Mouse (Mus musculus): ENCODE results near the gene Eif2b3. TPM values are rescaled to one million over a fixed set of nuclear protein-coding genes. Genes with fewer than 3 reads are reported as not detected.

The Eif2b3 gene
- polyA plus RNA-seq, 1 experiment, result 8.5 TPM

GRCm38 (mm10) chr4:116995131-116995797 lies 23.9 kb upstream of the Eif2b3 start, which contains the start of gene Hectd3:
TSS of gene Hectd3 (plus strand) at chr4:116995317.
- H3K4me1 ChIP-seq (ENCODE audit: control insufficient read depth, insufficient read depth, low read length), result peaks cover 9% of the 10 kb centered on the region
- H3K27ac ChIP-seq (ENCODE audit: insufficient read depth, low read depth, low read length), result peak within 1 kb of the TSS; percentile 28
- H3K4me3 ChIP-seq (ENCODE audit: insufficient read depth, low read length), result peak within 1 kb of the TSS; percentile 95
- TF ChIP-seq CTCF (IDR thresholded peaks at IDR 0.05; ENCODE audit: low read depth, low read length) (no peak), POLR2A (IDR thresholded peaks at IDR 0.05; ENCODE audit: borderline replicate concordance, low read depth, low read length) (no peak)

GRCm38 (mm10) chr4:116995798-116996135 lies 23.4 kb upstream of the Eif2b3 start:
- H3K4me1 ChIP-seq (ENCODE audit: control insufficient read depth, insufficient read depth, low read length), result peaks cover 9% of the 10 kb centered on the region
- peak overlapping the region; percentile 95 for H3K4me3 ChIP-seq (ENCODE audit: insufficient read depth, low read length)
- no peak overlapping the region for H3K27ac ChIP-seq (ENCODE audit: insufficient read depth, low read depth, low read length)
- TF ChIP-seq CTCF (IDR thresholded peaks at IDR 0.05; ENCODE audit: low read depth, low read length) (no peak), POLR2A (IDR thresholded peaks at IDR 0.05; ENCODE audit: borderline replicate concordance, low read depth, low read length) (no peak)

GRCm38 (mm10) chr4:116999513-117000154 lies 19.6 kb upstream of the Eif2b3 start:
- H3K4me3 ChIP-seq (ENCODE audit: insufficient read depth, low read length), result no peak overlapping the region
- TF ChIP-seq CTCF (IDR thresholded peaks at IDR 0.05; ENCODE audit: low read depth, low read length) (no peak), POLR2A (IDR thresholded peaks at IDR 0.05; ENCODE audit: borderline replicate concordance, low read depth, low read length) (no peak)
- peaks cover 9% of the 10 kb centered on the region for H3K4me1 ChIP-seq (ENCODE audit: control insufficient read depth, insufficient read depth, low read length)
- H3K27ac ChIP-seq (ENCODE audit: insufficient read depth, low read depth, low read length), result no peak overlapping the region

GRCm38 (mm10) chr4:117001957-117002356 lies 17.2 kb upstream of the Eif2b3 start:
- TF ChIP-seq CTCF (IDR thresholded peaks at IDR 0.05; ENCODE audit: low read depth, low read length), result no peak
- no peak for TF ChIP-seq POLR2A (IDR thresholded peaks at IDR 0.05; ENCODE audit: borderline replicate concordance, low read depth, low read length)
- no peak overlapping the region for H3K27ac ChIP-seq (ENCODE audit: insufficient read depth, low read depth, low read length)
- H3K4me3 ChIP-seq (ENCODE audit: insufficient read depth, low read length), result no peak overlapping the region
- no peaks in the 10 kb centered on the region for H3K4me1 ChIP-seq (ENCODE audit: control insufficient read depth, insufficient read depth, low read length)

GRCm38 (mm10) chr4:117002543-117003521 lies 16.4 kb upstream of the Eif2b3 start:
- Histone ChIP-seq H3K27ac (ENCODE audit: insufficient read depth, low read depth, low read length) (no peak overlapping the region), H3K4me1 (ENCODE audit: control insufficient read depth, insufficient read depth, low read length) (no peaks in the 10 kb centered on the region), H3K4me3 (ENCODE audit: insufficient read depth, low read length) (no peak overlapping the region)
- no peak for TF ChIP-seq POLR2A (IDR thresholded peaks at IDR 0.05; ENCODE audit: borderline replicate concordance, low read depth, low read length)
- peak; percentile 30; the same call in 1 of the 2 replicates for TF ChIP-seq CTCF (IDR thresholded peaks at IDR 0.05; ENCODE audit: low read depth, low read length)

- no peak overlapping the region for H3K27ac ChIP-seq (ENCODE audit: insufficient read depth, low read depth, low read length)
- no peaks in the 10 kb centered on the region for H3K4me1 ChIP-seq (ENCODE audit: control insufficient read depth, insufficient read depth, low read length)
- no peak overlapping the region for H3K4me3 ChIP-seq (ENCODE audit: insufficient read depth, low read length)
- no peak for TF ChIP-seq CTCF (IDR thresholded peaks at IDR 0.05; ENCODE audit: low read depth, low read length)
- TF ChIP-seq POLR2A (IDR thresholded peaks at IDR 0.05; ENCODE audit: borderline replicate concordance, low read depth, low read length), result no peak
These were observed 14.6 kb upstream of the Eif2b3 start for GRCm38 (mm10) chr4:117004649-117005048.

- H3K4me1 ChIP-seq (ENCODE audit: control insufficient read depth, insufficient read depth, low read length), result no peaks in the 10 kb centered on the region
- no peak overlapping the region for H3K4me3 ChIP-seq (ENCODE audit: insufficient read depth, low read length)
- no peak overlapping the region for H3K27ac ChIP-seq (ENCODE audit: insufficient read depth, low read depth, low read length)
- TF ChIP-seq CTCF (IDR thresholded peaks at IDR 0.05; ENCODE audit: low read depth, low read length) (no peak), POLR2A (IDR thresholded peaks at IDR 0.05; ENCODE audit: borderline replicate concordance, low read depth, low read length) (no peak)
These were observed 13.4 kb upstream of the Eif2b3 start for GRCm38 (mm10) chr4:117005611-117006400.

GRCm38 (mm10) chr4:117007058-117007457 lies 12.1 kb upstream of the Eif2b3 start:
- Histone ChIP-seq H3K4me3 (ENCODE audit: insufficient read depth, low read length) (no peak overlapping the region), H3K4me1 (ENCODE audit: control insufficient read depth, insufficient read depth, low read length) (no peaks in the 10 kb centered on the region), H3K27ac (ENCODE audit: insufficient read depth, low read depth, low read length) (no peak overlapping the region)
- TF ChIP-seq CTCF (IDR thresholded peaks at IDR 0.05; ENCODE audit: low read depth, low read length) (no peak), POLR2A (IDR thresholded peaks at IDR 0.05; ENCODE audit: borderline replicate concordance, low read depth, low read length) (no peak)

GRCm38 (mm10) chr4:117010231-117010630 lies 9.0 kb upstream of the Eif2b3 start:
- no peak for TF ChIP-seq CTCF (IDR thresholded peaks at IDR 0.05; ENCODE audit: low read depth, low read length)
- no peak for TF ChIP-seq POLR2A (IDR thresholded peaks at IDR 0.05; ENCODE audit: borderline replicate concordance, low read depth, low read length)
- Histone ChIP-seq H3K4me3 (ENCODE audit: insufficient read depth, low read length) (no peak overlapping the region), H3K4me1 (ENCODE audit: control insufficient read depth, insufficient read depth, low read length) (no peaks in the 10 kb centered on the region), H3K27ac (ENCODE audit: insufficient read depth, low read depth, low read length) (no peak overlapping the region)
